Mouse (Mus musculus) thymus, adult 2 months (tissue): Measurements from ENCODE around the gene Phf21a. TPM values are rescaled to one million over a fixed set of nuclear protein-coding genes. Genes with fewer than 3 reads are reported as not detected.

Source experiments
- DNase-seq: peaks from one replicate; pipeline ENCODE4 v3.0.0; 2021
- H3K27ac ChIP-seq: fragments of 200-500 bp; 2 replicates; pipeline ENCODE4 v1.5.1; 2012; ENCODE audit warnings: low read length, control low read depth; ENCODE audit not compliant: control insufficient read depth, insufficient read depth
- H3K27me3 ChIP-seq: fragments of 200-500 bp; 2 replicates; pipeline ENCODE4 v1.6.1; 2012; ENCODE audit warnings: mild to moderate bottlenecking, low read length, moderate library complexity, mixed read lengths; ENCODE audit not compliant: control insufficient read depth, insufficient read depth
- H3K36me3 ChIP-seq: fragments of 200-500 bp; 2 replicates; pipeline ENCODE4 v1.6.1; 2012; ENCODE audit warnings: mild to moderate bottlenecking, low read length, moderate library complexity; ENCODE audit not compliant: control insufficient read depth, insufficient read depth
- H3K4me1 ChIP-seq: fragments of 200-500 bp; replicated peaks from 2 replicates; pipeline ENCODE4 v1.6.1; 2012; ENCODE audit warnings: low read length; ENCODE audit not compliant: control insufficient read depth, insufficient read depth
- H3K4me3 ChIP-seq: fragments of 200-500 bp; 2 replicates; pipeline ENCODE4 v1.5.1; 2012; ENCODE audit warnings: mild to moderate bottlenecking, low read length, control low read depth, moderate library complexity; ENCODE audit not compliant: control insufficient read depth, insufficient read depth
- CTCF ChIP-seq: fragments of 200-500 bp; IDR thresholded peaks from 2 replicates; pipeline ENCODE4 v1.5.1; 2012; ENCODE audit warnings: mild to moderate bottlenecking, control low read depth, low read length, moderate library complexity, borderline replicate concordance; ENCODE audit not compliant: control insufficient read depth, poor library complexity, insufficient read depth; ENCODE audit errors: extremely low read depth
- POLR2A ChIP-seq: fragments of 200-500 bp; IDR thresholded peaks from 2 replicates; pipeline ENCODE4 v1.6.1; 2012; ENCODE audit warnings: mild to moderate bottlenecking, low read length, control low read depth, moderate library complexity; ENCODE audit not compliant: control insufficient read depth, poor library complexity, insufficient read depth; ENCODE audit errors: extremely low read depth
- WGBS: fragments of 180-500 bp; shearing (Covaris S2); methylation state at CpG from one replicate; pipeline ENCODE4 v1.1.7; 2018; 5-methylcytosine and 5-hydroxymethylcytosine counted together
- polyA plus RNA-seq: library from polyadenylated mRNA; depleted of rRNA; stranded (reverse); fragments of >200 nt; gene quantifications from 2 replicates; pipeline ENCODE4 v1.2.3, GENCODE M21; 2012

Gene Phf21a
- polyA plus RNA-seq, 1 experiment: 81.6 TPM

GRCm38 (mm10) chr2:92331871-92332270, 239.0 kb downstream of the Phf21a start:
- Histone ChIP-seq H3K4me3 (no peak overlapping the region), H3K27ac (no peak overlapping the region), H3K4me1 (no peaks in the 10 kb centered on the region), H3K36me3 (peaks cover 29% of the 10 kb centered on the region), H3K27me3 (no peaks in the 10 kb centered on the region)
- WGBS: 98% methylated on average over 2 of the region's 2 CpGs
- no peak for TF ChIP-seq POLR2A
- no peak for TF ChIP-seq CTCF
- DNase-seq: no peak

DNA sequence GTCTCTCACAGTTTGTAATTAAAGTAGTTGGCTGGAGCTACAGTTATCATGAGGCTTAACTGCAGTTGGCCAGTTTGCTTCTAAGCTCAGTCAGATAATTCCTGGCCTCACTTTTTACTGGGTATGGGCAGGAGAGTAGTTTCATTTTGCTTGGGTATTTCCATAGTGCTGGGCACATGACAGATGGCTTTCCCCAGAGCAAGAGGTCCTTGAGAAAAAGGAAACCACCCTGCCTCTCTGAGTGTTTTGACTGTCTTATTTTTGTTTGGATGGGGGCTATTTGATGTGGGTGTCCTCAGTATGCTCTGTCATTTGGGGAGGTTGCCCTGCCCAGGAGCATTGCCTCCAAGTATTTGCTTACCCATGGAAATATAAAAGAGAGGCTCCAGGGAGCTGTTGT, 249.5 kb downstream of the Phf21a start:
- H3K27ac ChIP-seq: no peak overlapping the region
- H3K36me3 ChIP-seq: peaks cover 5% of the 10 kb centered on the region; the same call in 1 of the 2 replicates
- no peaks in the 10 kb centered on the region for H3K4me1 ChIP-seq
- no peaks in the 10 kb centered on the region for H3K27me3 ChIP-seq
- TF ChIP-seq POLR2A: no peak
- no peak for TF ChIP-seq CTCF
- no peak for DNase-seq
- no peak overlapping the region for H3K4me3 ChIP-seq

DNA sequence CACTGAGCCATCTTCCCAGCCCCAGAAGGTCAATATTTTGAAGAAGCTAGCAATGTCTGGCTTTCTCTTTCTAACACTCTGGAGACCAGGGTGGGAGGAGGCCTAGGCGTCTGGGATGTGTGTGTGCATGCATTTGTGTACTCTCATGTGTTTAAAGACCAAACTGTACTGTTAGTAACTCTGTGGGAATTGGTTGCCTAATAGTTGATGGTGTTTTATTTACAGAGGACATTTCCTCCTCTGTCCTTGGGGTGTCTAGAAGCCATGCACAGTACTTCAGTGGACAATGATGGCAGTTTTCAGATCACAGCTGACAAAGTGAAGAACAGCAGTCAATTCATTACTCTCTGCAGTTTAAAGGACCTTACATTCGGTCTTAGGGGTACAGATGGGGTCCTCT, 254.3 kb downstream of the Phf21a start:
- no peak overlapping the region for H3K4me3 ChIP-seq
- H3K27me3 ChIP-seq: no peaks in the 10 kb centered on the region
- peaks cover 16% of the 10 kb centered on the region for H3K36me3 ChIP-seq
- H3K27ac ChIP-seq: no peak overlapping the region
- TF ChIP-seq POLR2A (no peak), CTCF (no peak)
- H3K4me1 ChIP-seq: no peaks in the 10 kb centered on the region
- WGBS: 96% methylated on average over 2 of the region's 2 CpGs
- no peak for DNase-seq

GRCm38 (mm10) chr2:92349589-92350425, 256.9 kb downstream of the Phf21a start:
- H3K4me3 ChIP-seq: no peak overlapping the region
- TF ChIP-seq CTCF (no peak), POLR2A (no peak)
- DNase-seq: no peak
- 94% methylated on average over 6 of the region's 6 CpGs for WGBS
- H3K4me1 ChIP-seq: no peaks in the 10 kb centered on the region
- H3K27ac ChIP-seq: no peak overlapping the region
- no peaks in the 10 kb centered on the region for H3K27me3 ChIP-seq
- peaks cover 13% of the 10 kb centered on the region for H3K36me3 ChIP-seq

DNA sequence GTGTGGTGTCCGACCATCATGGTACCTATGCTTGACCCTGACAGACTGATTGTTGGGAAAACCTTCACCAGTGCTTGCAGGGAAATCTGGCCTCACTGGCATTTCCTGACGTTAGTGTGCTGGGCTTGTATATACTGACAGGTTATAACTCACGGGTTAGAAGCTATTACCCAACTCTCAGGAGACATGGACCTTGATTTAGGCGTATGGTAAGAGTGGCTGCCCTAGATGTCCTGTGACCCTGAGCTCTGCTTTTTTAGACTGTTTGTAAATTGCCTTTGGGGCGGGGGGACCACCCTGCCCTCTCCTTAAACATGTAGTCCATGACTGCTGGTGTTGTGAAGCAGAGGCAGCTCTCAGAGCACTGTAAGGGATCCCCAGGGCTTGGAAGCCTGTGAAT, 257.8 kb downstream of the Phf21a start:
- no peak overlapping the region for H3K4me3 ChIP-seq
- WGBS: 95% methylated on average over 5 of the region's 5 CpGs
- no peak overlapping the region for H3K27ac ChIP-seq
- H3K36me3 ChIP-seq: peaks cover 11% of the 10 kb centered on the region
- H3K27me3 ChIP-seq: no peaks in the 10 kb centered on the region
- TF ChIP-seq POLR2A (no peak), CTCF (no peak)
- DNase-seq: no peak
- H3K4me1 ChIP-seq: no peaks in the 10 kb centered on the region

DNA sequence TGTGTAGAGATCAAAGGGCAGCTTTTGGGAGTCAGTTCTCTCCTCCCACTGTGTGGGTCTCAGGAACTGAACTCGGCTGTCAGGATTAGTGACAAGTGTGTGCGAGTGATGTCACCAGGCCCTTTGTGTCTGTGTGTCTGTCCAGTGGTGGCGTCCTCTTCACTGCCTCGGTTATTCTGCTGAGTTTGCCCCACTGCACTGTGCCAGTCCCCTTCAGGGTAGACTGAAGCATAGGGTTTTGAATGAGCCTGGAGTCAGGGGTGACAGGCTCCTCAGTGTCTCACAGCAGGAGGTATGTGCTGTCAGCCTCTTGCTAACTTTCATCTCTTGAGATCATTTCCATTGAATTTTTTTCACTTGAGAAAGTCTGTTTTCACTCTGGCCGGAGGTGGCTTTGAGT, 260.5 kb downstream of the Phf21a start:
- Histone ChIP-seq H3K27me3 (no peaks in the 10 kb centered on the region), H3K4me3 (no peak overlapping the region), H3K36me3 (peaks cover 30% of the 10 kb centered on the region), H3K27ac (no peak overlapping the region), H3K4me1 (no peaks in the 10 kb centered on the region)
- WGBS: 93% methylated on average over 5 of the region's 5 CpGs
- no peak for DNase-seq
- TF ChIP-seq POLR2A (no peak), CTCF (no peak)
